Mouse (Mus musculus) adrenal gland, postnatal 36 days (tissue): ENCODE measurements around the gene Brf1. TPM values are rescaled to one million over a fixed set of nuclear protein-coding genes. Genes with fewer than 3 reads are reported as not detected.
A peak's percentile ranks its signal among the peaks of the same experiment; 100 is the strongest.

Experiments used
- DNase-seq, 2 experiments: peaks; one replicate each; pipeline ENCODE4 v3.0.0; 2021; ENCODE audit warnings: mixed read lengths in 1 of 2
- total RNA-seq, 2 experiments: library from RNA; stranded (reverse); gene quantifications; 2 replicates each; pipeline ENCODE4 v1.2.3; 2021

The Brf1 gene
- total RNA-seq, 2 experiments from 2014 or later, result 42.9 to 49.6 TPM

GRCm38 (mm10) chr12:113017429-113017984 lies 17.0 kb upstream of the Brf1 start:
- DNase-seq, result no peak

- DNase-seq, result no peak
Measured at GRCm38 (mm10) chr12:113016976-113017375, 16.5 kb upstream of the Brf1 start.

- DNase-seq, result peak in 1 of 2 experiments; percentile 14
Measured at GRCm38 (mm10) chr12:113015956-113016355, 15.5 kb upstream of the Brf1 start.

- DNase-seq, result peak; percentile 46 to 63
Measured at GRCm38 (mm10) chr12:113014561-113015556, 14.4 kb upstream of the Brf1 start.

DNA sequence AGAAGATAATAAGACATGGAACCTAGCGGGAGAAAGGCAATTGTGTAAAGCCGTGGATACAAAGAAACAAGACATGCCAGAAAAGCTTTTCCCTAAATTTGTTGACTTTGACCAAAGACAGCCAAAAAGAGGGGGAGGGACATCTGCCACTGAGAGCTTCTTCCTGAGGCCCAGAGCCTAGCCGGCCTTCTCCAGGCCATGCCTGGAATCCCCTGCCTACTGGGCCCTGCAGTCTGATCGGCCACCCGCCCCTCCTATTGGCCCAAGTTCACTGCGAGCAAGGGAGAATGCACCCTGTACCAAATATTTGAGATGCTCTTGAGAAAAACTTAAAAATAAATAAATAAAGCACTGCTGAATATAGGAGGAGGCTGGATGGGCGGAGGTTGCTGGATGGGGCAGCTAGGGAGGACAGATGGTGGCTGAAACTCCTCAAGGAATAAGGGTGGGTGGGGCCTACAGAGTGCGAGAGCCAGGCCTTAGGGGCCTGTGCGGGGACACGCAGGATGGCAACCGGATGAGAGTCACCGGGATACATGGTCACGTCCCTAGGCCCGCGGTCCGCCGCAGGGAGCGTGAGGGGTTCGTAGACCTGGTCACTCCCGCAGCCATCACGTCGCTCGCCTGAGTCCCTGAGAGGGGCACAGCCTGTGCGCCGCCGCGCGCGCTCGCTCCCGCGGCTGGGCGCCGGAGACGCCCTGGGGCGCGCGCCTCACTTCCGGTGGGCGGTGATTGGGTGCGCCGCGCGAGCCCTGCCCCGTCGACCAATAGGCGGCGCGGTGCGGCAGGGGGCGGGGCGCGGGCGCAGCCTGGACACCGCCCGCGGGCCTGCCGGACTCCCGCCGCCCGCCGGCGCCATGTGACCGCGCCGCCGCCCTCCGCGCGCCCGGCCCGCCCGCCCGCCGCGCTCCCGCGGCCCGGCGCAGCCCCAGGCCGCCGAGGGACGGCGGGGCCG lies 13.4 kb upstream of the Brf1 start, which contains the start of gene Pacs2:
TSS of gene Pacs2 (plus strand) at position 905 of the 955 bp plus-strand sequence.
- peak; percentile 96 to 99 for DNase-seq

DNA sequence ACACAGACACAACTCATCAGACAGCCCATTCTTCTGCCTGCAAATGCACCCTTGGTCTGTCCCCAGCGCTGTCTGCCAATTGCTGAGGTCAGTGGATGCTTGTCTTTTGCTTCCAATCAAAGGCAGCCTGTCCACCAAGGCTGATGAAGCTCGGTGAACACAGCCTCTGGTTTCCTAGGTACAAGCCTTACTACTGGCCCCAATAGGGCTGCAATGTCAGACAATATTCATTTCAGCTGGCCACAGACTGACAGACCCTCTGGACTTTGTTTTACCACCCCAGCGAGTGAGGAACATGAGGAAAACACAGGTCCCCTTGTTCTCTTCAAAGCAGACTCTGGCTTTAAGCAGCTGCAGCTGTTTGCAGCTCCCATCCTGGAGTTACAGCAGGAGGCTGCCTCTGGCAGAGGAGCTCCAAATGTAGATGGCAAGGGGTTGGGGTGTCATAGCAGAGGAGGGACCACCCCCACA lies 12.6 kb upstream of the Brf1 start:
- DNase-seq, result no peak

DNA sequence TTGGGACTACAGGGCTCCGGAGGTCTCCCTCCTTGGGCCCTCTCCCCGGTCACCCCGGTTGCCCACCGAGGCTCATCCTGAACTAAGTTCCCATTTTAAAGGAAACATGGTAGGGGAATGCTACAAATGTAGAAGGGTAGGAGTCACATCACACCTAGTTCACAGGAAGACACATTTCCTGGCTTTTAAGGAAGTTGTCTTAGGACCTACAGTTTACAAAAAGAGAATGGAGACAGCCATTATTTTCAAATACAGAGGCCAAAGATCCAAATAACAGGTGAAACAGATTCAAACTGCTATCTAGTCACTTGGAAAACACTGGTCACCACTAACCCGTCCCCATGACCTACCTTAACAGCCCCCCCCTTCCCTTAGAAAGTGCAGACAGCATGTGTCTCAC lies 11.9 kb upstream of the Brf1 start:
- no peak for DNase-seq

GRCm38 (mm10) chr12:113011702-113012360 lies 11.3 kb upstream of the Brf1 start:
- peak in 1 of 2 experiments; percentile 21 for DNase-seq

GRCm38 (mm10) chr12:113004993-113005392 lies 4.5 kb upstream of the Brf1 start:
- DNase-seq, result peak; percentile 76 to 85

- DNase-seq, result no peak
Measured at GRCm38 (mm10) chr12:113004011-113004410, 3.5 kb upstream of the Brf1 start.

- no peak for DNase-seq
Measured at GRCm38 (mm10) chr12:113002667-113003066, 2.2 kb upstream of the Brf1 start.

- DNase-seq, result no peak
Measured at GRCm38 (mm10) chr12:113001133-113001474, 600 bp upstream of the Brf1 start.

DNA sequence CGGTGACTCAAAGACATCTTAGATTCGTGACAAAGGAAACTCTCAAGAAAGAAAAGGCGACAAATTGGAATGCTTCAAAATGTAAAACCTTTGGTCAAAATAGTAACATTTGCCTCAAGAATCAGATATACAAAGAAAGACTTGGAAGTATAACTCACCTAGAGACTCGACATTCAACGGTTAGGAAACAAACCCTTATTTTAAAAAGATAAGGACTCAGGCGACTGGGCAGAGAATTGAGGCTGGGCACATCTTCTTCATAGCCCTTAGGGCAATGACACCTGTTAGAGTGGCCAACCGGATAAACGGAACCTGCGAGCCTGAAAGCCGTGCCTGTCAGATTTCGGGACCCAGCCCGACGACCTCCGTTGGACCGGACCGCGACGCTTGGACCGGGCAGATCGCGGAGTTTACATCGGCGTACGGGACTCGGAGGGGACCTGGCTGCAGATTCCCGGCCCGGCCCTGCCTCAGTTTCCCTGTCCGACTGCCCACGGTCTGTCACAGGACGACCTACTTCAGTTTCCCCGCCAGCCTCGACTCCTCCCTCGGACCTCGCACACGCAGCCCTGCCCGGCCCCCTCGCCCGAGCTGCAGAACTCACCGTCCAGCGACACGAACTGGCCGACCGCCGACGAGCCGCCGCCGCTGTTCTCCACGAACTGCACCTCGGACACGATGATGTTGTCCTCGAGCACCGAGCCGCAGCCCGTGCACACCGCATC lies 773 bp downstream of the Brf1 start:
- DNase-seq, result no peak

DNA sequence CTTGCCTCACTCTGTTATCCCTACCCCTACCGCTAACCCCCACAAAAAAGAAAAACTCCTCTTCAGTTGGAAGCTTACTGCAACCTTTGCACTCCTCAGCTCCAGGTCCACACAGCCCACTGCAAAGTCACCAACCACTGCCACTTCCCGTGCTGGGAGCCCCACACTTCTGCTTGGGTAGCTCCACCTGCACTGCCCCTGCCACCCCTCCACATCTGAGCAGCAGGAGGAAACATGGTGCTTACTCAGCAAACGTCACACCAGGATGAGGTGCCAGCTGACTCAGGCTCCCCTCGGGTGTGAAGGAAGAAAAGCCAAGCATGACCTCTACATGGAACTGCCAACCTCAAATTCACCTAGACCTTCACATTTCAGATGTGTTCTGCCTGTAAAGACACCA lies 6.4 kb downstream of the Brf1 start:
- DNase-seq, result no peak

DNA sequence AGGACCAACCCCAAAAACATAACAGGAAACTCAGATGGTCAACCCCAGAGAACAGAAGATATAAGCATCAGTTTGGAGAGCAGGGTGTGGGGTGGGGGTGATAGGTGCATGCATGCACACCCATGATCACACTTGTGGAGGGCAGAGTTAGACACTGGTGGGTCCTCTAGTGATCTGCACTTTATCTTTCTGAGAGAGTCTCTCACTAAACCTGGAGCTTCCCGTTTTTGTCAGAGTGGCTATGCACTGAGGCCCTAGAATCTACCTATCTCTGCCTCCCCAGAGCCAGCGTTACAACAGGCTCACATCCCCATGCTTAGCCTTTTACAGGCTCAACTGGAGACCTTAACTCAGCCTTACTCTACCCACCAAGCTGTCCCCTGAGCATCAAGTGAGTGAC lies 9.1 kb downstream of the Brf1 start:
- DNase-seq, result no peak

GRCm38 (mm10) chr12:112990706-112991405 lies 9.6 kb downstream of the Brf1 start:
- DNase-seq, result no peak

DNA sequence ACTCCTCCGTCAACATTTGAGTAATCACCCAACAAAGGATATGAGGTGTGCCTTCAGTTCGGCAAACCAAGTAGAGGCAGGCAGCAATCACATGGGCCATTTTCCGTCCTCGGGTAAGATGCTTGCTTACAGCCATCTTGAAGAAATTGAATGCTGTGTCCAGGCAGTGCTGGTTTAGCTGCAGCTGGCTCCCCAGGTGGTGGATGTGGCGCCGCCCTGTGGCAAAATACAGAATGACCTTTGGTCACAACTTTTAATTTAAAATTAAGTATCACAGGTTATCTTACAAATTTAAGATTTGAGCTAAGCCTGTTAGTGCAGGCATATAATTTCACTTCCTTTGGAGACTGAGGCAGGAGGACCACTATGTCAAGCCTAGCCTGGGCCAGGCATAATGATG lies 12.6 kb downstream of the Brf1 start:
- DNase-seq, result peak; percentile 42 to 55

DNA sequence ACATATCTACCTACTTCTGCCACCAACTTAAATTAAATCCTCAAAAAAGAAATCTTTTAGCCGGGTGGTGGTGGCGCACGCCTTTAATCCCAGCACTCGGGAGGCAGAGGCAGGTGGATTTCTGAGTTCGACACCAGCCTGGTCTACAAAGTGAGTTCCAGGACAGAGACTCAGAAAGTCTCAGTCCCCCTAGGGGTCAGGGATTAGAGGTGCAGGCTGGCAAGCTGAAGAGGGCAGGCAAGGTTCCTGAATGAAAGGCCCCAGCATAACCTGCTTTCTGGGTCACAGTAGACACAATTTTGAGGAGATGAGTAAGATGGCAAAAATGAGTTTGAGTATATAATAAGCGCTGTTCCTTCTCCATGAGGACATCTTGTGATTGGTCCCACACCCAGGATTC lies 15.2 kb downstream of the Brf1 start:
- no peak for DNase-seq

DNA sequence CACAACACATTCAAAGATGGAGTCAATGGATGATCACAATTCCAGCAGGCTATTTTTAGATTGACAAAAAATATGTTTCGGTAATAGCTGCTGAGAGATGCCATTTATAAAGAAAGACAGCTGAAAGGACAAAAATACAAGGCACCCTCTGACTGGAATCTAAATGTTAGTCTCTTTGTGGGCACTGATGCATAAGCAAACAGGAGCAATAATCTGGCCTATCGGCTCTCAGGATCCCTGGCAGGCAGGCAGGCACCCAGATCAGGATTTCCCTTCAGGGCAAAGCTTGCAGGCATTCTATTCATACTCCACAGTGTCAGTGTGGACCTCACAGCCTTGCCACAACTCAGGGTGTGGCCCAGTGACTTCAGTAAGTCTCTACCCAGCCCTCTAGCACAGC lies 18.5 kb downstream of the Brf1 start:
- no peak for DNase-seq

- no peak for DNase-seq
Measured at GRCm38 (mm10) chr12:112977156-112977555, 23.3 kb downstream of the Brf1 start.
